Mouse (Mus musculus) kidney, adult 18-20 months (tissue): ENCODE results near the gene Nr2c2ap.

ENCODE experiments used
- DNase-seq: peaks from one replicate; pipeline ENCODE4 v3.0.0; 2021

The Nr2c2ap gene

GRCm38 (mm10) chr8:70122863-70123262 lies 8.3 kb upstream of the Nr2c2ap start:
- no peak for DNase-seq

DNA sequence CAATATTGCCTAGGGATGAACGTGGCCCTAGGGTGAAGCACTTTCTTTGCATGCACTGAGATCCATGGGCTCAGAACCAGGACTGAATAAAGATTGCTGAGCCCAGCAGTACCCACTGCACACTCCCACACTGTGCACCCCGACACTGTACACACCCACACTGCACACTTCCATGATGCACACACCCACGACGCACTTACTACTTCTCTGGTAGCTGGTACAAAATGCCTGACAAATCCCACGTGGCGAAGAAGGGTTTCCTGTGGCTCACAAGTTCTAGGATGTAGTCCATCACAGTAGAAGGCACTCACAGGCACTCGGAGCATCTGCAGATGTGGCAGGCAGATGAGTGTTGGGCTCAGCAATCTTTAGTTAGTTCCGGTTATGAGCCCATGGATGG lies 6.1 kb upstream of the Nr2c2ap start:
- no peak for DNase-seq

GRCm38 (mm10) chr8:70128435-70128834 lies 2.7 kb upstream of the Nr2c2ap start:
- DNase-seq, result peak; percentile 56

DNA sequence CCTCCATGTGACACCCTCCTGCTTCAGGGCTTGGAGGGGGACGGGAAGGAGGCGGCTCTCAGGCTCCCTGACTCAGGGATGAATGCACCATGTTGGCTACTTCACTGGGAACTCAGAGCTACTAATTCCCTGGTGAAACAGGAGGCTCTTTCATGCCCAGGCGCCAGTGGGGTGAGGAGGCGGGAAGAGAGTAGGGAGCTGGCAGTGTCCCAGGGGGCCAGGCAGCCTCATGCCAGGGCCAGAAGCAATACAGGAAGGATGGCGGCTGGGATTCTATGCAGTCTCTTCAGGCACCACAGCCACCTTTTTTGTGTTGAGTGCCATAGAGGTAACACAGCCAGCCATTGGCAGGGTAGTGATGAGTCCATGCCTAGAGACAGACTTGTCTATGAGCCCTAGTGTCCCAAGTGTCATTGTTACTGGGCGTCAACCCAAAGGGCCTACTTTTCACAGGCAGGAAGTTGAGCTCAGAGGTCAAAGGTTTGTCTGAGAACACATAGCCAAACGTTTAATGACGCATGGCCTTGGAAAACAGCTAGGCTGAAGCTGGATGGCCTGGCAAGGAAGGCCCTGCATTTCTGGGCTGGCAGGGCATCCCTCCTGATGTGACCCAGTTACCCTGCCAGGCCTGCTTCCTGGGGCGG lies 1.7 kb upstream of the Nr2c2ap start:
- peak; percentile 43 for DNase-seq

DNA sequence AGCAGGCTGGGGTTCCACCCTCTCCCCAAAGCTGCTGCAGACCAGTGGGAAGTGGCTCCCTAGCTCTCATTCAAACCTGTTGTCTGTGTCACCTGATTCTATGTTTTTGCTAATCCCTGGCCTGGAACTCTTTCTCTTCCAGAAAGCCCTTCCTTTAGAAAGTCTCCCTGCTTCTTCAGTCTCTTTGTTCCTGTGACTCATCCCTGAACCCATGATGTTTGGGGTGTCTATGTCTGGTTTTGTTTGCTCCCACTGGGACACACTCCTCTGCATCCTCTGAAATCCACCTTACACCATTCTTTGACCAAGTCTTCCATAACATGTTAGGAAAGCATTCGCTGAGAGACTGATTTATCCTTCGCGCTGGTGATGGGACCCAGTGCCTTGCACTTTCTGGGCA lies 1.1 kb upstream of the Nr2c2ap start:
- DNase-seq, result no peak

DNA sequence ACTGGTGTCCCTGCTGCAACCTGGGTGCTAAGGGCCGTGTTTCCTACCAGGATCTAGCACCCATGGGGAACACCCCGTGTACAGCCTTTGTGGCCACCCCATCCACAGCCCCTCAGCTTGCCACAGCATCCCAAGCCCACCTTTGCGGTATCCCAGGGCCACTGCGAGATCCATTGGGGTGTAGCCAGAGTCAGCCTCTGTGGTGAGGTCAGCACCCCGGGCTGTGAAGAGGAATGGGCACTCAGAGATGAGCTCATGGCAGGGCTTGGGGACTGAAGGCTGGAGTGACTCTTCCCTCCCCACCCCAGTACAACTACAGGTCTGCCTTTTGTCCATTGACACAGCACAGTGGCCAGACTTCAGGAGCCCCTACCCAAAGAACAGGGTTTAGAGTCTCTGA lies 3.0 kb downstream of the Nr2c2ap start:
- no peak for DNase-seq

DNA sequence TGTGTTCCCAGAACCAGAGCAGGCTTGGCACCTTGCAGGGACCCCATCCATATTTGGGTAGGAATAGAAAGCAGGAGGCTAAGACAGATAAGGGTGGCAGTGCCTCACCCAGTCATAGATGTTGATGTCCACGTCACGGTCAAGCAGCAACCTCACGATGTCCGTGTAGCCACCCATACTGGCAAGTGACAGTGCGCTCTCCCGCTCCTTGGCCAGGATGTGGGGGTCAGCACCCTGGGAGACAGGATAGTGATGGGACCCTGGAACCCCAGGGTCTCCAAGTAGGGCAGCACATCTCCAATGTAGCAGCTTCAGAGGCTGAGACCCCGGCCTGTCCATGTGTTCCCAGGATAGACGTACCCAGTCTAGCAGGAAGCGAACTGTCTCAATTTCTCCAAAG lies 3.8 kb downstream of the Nr2c2ap start:
- no peak for DNase-seq

DNA sequence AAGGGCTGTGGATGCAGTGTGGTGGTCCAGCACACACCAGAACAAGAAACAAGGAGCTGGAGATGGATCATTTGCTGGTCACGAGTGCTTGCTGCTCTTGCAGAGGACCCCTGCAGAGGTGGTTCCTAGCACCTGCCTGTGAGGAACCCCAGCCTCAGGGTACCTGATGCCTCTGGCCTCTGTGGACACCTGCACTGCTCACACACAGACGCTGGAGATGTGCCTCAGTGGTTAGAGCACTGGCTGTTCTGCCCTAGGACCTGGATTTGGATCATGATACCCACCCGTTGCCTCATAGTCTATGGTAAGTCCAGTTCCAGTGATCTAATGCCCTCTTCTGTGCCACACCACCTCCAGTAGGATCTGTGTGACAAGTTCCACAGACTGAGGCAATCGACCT lies 5.5 kb downstream of the Nr2c2ap start:
- DNase-seq, result no peak

DNA sequence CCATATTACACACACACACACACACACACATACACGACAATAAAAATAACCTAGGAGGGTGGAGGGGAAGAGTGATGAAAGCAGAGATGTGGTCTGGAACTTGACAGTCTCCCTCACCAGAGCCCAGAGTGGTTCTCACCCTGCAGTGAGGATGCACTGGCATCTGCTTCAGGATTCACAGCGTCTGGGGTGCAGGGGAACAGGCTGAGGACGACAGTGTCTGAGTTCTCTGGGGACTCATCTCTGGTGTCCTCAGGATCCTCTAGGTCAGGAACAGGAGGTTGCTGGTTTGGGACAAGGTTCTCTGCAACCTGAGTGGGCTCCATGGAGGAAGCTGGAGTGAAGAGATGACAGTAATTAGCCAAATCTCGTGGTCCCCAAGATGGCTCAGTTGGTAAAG lies 6.8 kb downstream of the Nr2c2ap start:
- no peak for DNase-seq

DNA sequence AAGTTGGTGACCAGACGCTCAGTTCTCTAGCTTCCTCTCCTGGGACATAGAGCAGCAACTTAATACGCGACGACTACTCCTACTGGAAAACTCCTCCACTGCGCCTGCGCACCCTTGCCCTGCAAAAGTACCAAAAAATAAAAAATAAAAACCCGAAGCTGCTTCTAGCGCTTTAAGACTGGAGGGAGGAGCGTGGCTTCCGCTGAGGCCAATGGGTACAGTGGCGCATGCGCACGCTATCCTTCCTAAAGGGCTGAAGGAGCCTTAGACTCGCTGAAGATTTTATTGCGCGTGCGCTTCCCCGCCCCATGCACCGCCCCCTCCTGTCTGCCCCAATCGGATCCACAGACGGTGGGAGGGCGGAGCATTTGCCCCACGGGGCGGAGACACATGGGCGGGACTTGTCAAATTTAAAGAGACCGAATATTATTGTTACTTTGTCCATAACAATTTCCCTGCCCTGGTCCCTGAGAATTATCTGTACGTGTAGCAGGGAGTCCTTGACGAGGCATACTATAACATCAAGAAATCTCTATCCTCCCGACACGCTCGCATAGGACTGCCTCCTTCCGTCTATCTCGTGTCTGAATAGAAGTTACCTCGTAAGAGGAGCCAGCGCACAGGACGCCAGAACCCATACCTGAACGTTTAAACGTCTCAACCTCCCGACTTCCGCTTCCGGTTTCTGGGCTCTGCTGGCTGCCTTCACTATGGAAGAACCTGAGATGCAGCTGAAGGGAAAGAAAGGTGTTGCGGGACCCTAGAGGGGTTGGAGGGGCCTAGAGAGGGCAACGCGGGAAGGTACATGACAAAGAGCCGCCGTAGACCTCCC lies 8.1 kb downstream of the Nr2c2ap start, which contains the start of the genes Rfxank, Borcs8 and Mef2b:
TSS of gene Rfxank (minus strand) at position 129 of the 832 bp plus-strand sequence.
TSS of gene Borcs8 (plus strand) at position 474 of the 832 bp plus-strand sequence.
TSS of gene Mef2b (plus strand) at position 686 of the 832 bp plus-strand sequence.
- peak; percentile 99 for DNase-seq

DNA sequence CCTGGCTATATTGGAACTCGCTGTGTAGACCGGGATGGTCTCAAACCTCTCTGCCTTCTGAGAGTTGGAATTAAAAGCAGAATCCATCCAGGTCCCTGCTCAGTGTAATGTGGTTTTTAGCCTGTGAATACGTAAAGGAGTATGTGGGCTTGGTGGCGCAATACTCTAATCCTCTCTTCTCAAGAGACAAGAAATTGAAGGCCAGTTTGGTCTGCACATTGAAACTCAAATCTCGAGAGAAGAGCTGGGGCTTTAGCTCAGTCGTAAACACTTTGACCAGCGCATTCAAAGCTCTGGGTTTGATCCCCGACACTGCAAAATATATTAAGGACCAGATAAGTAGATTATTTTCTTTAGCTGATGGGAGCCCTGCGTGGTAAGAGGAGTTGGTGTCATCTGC lies 8.8 kb downstream of the Nr2c2ap start:
- DNase-seq, result no peak

DNA sequence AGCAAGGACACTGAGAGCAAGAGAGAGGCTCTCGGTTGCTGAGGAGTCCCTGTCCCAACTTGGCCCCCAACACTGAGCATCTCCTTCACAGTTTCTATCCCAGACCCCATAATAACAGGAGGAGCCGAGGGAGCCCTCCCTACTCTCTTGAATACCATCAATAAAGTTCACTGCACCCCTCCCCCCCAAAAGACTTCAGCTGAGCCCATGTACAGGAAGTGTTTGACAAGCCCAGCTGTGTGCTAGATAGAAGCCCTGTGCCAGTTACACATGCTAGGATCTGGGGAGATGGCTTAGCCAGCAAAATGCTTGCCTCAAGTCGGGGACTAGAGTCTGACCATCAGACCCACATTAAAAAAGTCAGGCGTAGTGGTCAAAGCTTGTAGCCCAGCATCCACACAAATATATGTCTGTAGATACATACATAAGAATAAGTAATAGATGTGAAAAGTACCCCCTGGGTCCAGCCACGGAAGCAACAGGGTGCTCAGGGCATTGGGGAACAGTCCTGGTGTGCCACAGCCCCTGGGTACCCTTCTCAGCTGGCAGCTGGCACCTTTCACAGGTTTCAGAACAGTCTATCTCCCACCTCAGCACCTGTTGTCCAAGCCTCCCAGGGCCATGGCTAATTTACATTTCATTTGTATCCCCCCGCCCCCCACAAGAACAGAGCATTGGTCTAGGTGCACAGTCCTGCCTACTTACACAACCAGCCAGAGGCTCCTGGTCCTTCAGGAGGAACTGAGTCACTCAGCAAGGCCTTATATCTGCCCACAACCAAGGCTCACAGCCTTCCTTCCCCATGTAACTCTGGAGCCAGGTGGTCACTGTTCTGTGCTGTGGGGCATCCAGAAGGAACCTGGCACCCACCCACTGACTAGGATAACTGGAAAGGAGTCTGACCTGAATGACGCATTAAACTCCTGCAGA lies 16.8 kb downstream of the Nr2c2ap start:
- DNase-seq, result no peak

- no peak for DNase-seq
Measured at GRCm38 (mm10) chr8:70150158-70150557, 19.0 kb downstream of the Nr2c2ap start.

GRCm38 (mm10) chr8:70152537-70153257 lies 21.6 kb downstream of the Nr2c2ap start:
- DNase-seq, result peak; percentile 68

DNA sequence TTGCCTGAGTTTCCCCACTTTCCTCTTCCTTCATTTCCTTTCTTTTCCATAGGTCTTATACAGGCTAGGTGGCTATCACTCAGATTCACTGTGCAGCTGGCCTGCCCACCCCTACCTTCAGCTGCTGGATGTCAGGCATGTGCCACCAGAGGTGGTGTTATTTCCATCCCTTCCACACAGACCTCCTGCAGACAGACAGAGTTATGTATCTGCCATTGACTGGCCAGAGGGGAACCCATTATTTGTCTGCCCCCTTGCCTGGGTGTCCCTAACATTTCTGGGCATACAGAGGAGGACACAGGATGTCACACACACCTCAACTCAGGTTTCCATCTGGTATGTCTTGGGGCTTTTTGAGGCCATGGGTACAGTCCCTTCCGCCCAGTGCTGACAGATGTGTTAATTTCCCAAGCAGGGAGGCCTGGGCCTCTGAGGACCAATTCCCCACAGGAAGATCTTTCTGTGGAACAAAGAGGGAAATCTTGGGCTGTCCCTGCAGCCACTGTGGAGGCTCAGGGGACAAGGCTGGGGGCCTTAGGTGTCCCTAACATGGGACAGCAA lies 26.2 kb downstream of the Nr2c2ap start:
- DNase-seq, result no peak

GRCm38 (mm10) chr8:70158069-70158853 lies 27.1 kb downstream of the Nr2c2ap start:
- peak; percentile 73 for DNase-seq

- no peak for DNase-seq
Measured at GRCm38 (mm10) chr8:70159211-70159610, 28.1 kb downstream of the Nr2c2ap start.

DNA sequence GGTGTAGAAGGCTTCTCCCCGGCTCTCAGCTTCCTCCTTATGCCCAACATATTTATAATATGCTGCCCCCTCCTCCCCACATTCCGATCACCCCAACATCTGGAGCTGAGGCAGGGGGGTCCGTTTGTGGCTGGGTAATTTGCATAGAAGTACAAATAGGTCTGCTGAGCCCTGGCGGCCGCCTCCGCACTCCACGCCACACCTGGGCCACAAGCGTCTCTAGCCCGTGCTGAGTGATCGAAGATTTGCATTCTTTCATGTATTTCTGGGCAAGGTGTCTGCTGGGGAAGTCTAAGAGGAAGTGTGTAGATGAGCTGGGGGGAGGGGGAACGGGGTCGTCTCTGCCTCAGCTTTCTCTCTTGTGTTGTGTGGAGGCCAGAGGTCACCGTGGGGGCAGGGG lies 28.9 kb downstream of the Nr2c2ap start:
- no peak for DNase-seq

- no peak for DNase-seq
Measured at GRCm38 (mm10) chr8:70163316-70163715, 32.2 kb downstream of the Nr2c2ap start.

DNA sequence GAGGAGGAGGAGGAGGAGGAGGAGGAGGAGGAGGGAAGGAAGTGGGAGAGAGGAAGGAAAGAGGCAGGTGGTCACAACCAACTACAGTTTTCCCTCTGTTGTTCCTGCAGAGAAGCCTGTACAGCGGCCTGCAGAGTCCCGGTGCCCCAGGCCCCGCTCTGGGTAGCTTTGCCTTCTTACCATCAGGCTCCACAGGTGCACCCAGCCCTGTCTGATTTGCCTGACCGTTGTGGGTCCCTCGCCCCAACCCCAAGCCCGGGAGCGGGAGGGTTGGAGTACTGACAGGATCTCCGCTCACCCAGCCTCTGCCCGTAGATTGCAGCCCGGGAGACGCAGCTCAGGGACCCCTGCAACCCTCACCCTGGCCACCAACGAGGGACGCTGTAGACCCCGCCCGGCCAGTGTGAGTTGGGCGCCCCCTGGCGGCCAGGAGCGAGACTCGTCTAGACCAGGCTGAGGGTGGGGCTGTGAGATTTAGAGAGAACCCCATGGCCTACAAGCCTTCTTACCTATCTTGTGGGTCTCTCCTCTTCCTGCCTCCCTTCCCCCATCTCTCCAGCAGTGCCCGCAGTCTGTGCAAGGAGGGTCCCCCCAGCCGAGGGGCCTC lies 35.5 kb downstream of the Nr2c2ap start:
- peak; percentile 67 for DNase-seq

DNA sequence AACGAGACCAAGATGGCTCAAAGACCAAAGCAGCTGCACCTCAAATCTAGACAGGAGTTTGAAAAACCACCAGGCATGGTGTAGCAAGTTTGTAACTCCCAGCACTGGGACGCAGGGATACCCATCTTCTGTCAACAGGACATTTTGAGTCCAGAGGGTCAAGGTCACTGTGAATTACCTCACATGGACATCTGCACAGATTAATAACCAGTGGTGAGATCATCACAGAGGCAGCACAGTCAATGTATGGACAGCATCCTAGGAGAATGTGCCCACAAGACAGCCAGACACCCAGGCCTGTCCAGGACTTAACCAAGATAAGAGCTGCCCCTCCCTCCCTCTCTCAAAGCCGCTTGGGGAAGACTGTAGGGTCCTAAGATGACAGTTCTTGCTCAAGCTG lies 39.0 kb downstream of the Nr2c2ap start:
- no peak for DNase-seq
